Mouse (Mus musculus) cerebellum, adult 2 months (tissue): ENCODE data around the gene Lcp1.

Experiments
- CTCF ChIP-seq: fragments of 200-500 bp; IDR thresholded peaks from 2 replicates; pipeline ENCODE4 v1.5.1; 2011; ENCODE audit warnings: low read depth, mild to moderate bottlenecking, control low read depth, low read length, moderate library complexity, borderline replicate concordance; ENCODE audit not compliant: insufficient read depth
- POLR2A ChIP-seq: fragments of 200-500 bp; IDR thresholded peaks from 2 replicates; pipeline ENCODE4 v1.6.1; 2011; ENCODE audit warnings: low read length, control low read depth, borderline replicate concordance; ENCODE audit not compliant: insufficient read depth

DNA sequence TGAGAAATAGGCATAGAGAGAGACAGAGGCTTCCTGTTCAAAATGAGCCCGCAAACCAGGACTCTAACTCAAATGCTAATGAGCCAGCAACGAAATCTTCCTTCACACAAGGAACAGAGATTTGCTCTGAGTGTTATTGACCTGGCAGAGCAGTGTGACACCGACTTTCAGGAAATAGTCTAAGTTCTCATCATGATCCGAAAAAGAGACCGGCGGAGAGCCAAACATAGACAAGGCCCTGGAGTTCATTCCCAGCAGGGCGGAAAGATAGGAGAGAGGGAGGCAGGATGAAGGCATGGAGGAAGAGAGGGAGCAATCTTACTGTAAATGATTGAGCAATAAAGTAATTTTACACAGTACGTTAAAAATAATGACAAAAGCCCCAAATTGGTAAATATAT lies 106.2 kb downstream of the Lcp1 start:
- TF ChIP-seq POLR2A: no peak
- no peak for TF ChIP-seq CTCF
